Mouse (Mus musculus): ENCODE measurements around the gene Hspbap1. TPM values are rescaled to one million over a fixed set of nuclear protein-coding genes. Genes with fewer than 3 reads are reported as not detected.

Gene Hspbap1
- polyA plus RNA-seq, 1 experiment from 2014 or later, result 18.1 TPM

Other genes with a start within 250 kb of the Hspbap1 start
- gene Sema5b, start 229.2 kb upstream of the Hspbap1 start, polyA plus RNA-seq (2014; fragmentation: Nextera tagmentation; extraction: Ambion mirVana), result 18.4 and 20.0 TPM in 2 replicates
- gene Dirc2, start 1.0 kb upstream of the Hspbap1 start, polyA plus RNA-seq (2014; fragmentation: Nextera tagmentation; extraction: Ambion mirVana), result 40.5 and 44.5 TPM in 2 replicates
- 0.09 and 0.62 TPM in 2 replicates for gene Parp14, start 101.2 kb downstream of the Hspbap1 start, polyA plus RNA-seq (2014; fragmentation: Nextera tagmentation; extraction: Ambion mirVana)
- 0.30 and 3.3 TPM in 2 replicates for gene Parp9, start 168.1 kb downstream of the Hspbap1 start, polyA plus RNA-seq (2014; fragmentation: Nextera tagmentation; extraction: Ambion mirVana)
- gene Dtx3l, start 168.8 kb downstream of the Hspbap1 start, polyA plus RNA-seq (2014; fragmentation: Nextera tagmentation; extraction: Ambion mirVana), result 0.55 and 2.8 TPM in 2 replicates
- gene Kpna1, start 208.4 kb downstream of the Hspbap1 start, polyA plus RNA-seq (2014; fragmentation: Nextera tagmentation; extraction: Ambion mirVana), result 73.4 and 104 TPM in 2 replicates

All from midbrain, embryonic 14.5 days (tissue).